Mouse (Mus musculus) lung, adult 2 months (tissue): ENCODE results near the gene Tm4sf20. TPM values are rescaled to one million over a fixed set of nuclear protein-coding genes. Genes with fewer than 3 reads are reported as not detected.

Experiments used
- DNase-seq: peaks from one replicate; pipeline ENCODE4 v3.0.0; 2022
- H3K4me1 ChIP-seq: fragments of 200-500 bp; 2 replicates; pipeline ENCODE4 v1.6.1; 2011; ENCODE audit warnings: low read length; ENCODE audit not compliant: control insufficient read depth, insufficient read depth
- H3K4me3 ChIP-seq: fragments of 200-500 bp; replicated peaks from 2 replicates; pipeline ENCODE3; 2011; ENCODE audit warnings: low read depth, mild to moderate bottlenecking, control low read depth, low read length; ENCODE audit errors: extremely low read depth
- CTCF ChIP-seq: fragments of 200-500 bp; IDR thresholded peaks from 2 replicates; pipeline ENCODE4 v1.5.1; 2011; ENCODE audit warnings: mild to moderate bottlenecking, low read length, control low read depth; ENCODE audit not compliant: insufficient read depth
- POLR2A ChIP-seq: fragments of 200-500 bp; IDR thresholded peaks from 2 replicates; pipeline ENCODE4 v1.6.1; 2011; ENCODE audit warnings: low read depth, mild to moderate bottlenecking, control low read depth, low read length, borderline replicate concordance; ENCODE audit errors: extremely low read depth
- WGBS: fragments of 180-500 bp; shearing (Covaris S2); methylation state at CpG from one replicate; pipeline ENCODE4 v1.1.7; 2018; 5-methylcytosine and 5-hydroxymethylcytosine counted together
- polyA plus RNA-seq: library from polyadenylated mRNA; depleted of rRNA; stranded (reverse); fragments of >200 nt; gene quantifications from 2 replicates; pipeline ENCODE4 v1.2.3, GENCODE M21; 2012; rRNA removed

The Tm4sf20 gene
- 0.36 TPM in 1 of 2 replicates, not detected in the other for polyA plus RNA-seq

DNA sequence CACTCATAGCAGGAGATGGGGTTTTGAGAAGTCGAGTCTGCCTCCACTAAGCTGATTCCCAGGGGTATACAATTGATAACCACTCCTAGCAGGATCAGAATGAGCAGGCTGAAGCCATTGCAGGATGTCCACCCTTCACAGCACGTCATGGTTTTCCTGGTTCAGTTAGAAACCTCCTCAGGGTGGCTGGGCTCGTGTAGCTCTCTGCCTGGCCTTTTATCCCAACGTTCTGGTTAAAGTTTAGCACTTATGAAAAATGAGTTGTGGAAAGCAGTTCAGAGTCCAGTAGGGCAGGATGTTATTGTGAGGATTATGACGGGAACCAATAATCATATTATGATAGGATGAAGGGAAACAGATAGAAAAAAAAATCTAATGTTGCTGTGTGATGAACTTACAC is at the start of gene Tm4sf20:
TSS of gene Tm4sf20 (minus strand) at position 193 of the 400 bp plus-strand sequence.
- no peaks in the 10 kb centered on the region; the same call in 1 of the 2 replicates for H3K4me1 ChIP-seq
- WGBS: 44% methylated on average over 5 of the region's 5 CpGs
- DNase-seq: no peak
- TF ChIP-seq POLR2A (no peak), CTCF (no peak)
- H3K4me3 ChIP-seq: no peak within 1 kb of the TSS

DNA sequence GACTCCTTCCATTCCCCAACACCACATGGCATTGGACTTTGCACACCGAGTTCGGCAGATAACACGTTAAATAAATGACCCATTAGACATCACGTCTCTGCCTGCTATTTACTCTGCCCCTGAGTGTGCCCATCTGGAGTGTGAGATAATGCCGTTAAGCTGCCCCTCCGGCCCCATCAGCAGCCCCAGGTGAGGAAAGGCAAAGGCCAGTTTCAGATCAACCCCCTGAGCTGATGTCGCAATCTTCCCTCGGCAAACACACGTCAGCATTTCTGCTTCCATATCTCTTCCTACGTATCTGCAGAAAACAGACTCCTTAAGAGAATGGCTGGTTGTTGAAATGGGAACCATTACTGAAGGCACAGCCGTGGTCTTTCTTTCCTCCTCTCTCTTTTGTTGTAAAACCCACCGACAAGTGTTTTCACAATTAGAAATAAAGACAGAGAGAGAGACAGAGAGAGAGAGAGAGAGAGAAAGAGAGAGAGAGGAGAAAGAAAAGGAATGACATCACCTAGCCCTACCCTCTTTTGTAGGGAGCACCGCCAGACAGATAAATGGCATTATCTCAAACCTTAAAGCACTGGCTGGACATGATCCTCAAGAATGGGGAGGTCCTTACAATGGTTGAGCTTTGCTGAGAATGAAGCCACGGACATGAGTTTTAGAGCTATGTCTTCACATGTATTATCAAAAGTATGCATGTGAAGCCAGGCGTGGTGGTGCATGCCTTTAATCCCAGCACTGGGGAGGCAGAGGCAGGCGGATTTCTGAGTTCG is 47.9 kb upstream of the Tm4sf20 start:
- Histone ChIP-seq H3K4me3 (peak overlapping the region; percentile 4), H3K4me1 (no peaks in the 10 kb centered on the region; the same call in 1 of the 2 replicates)
- no peak for DNase-seq
- 40% methylated on average over 17 of the region's 17 CpGs for WGBS
- TF ChIP-seq CTCF (no peak), POLR2A (no peak)

DNA sequence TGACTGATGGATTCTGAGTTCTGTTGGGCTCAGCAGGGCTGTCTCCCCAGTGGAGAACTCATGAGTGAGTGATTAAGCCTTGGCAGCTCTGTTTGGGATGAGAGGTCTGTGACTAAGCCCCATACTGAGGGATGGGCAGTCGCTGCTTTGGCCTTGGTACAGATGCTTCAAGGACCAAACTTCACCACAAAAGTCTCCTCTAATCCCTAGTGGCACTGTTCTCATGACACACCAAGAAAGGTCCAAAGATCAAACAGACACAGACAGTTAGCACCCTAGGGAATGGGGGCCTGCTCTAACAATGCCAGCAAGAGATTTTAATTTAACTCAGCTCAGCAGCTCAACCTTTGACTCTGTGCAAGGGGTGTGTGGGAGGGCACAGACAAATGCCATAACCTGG is 43.5 kb upstream of the Tm4sf20 start:
- no peak for DNase-seq
- Histone ChIP-seq H3K4me3 (no peak overlapping the region), H3K4me1 (no peaks in the 10 kb centered on the region; the same call in 1 of the 2 replicates)
- TF ChIP-seq POLR2A (no peak), CTCF (no peak)
- 68% methylated on average over 1 of the region's 1 CpGs for WGBS

DNA sequence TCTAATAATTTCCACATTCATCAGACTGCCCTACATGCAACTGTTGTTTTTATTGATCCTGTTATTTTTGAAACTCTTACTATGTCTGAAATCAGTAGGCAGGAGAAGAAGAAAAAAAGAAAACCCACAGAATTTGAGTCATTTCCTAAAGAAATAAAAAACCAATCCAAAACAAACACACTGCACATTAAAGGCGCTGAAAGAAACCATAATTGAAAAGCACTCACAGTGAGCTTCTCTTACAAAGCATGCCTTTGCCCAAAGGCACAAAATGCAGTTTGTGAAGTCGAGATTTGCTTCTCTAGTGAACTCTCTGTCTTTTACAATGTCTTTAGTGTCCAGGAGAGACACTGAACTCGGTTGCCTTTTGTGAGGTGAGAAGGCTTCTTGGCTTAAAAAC is 40.3 kb upstream of the Tm4sf20 start:
- TF ChIP-seq CTCF: no peak
- no peak for TF ChIP-seq POLR2A
- no peaks in the 10 kb centered on the region for H3K4me1 ChIP-seq
- no peak for DNase-seq
- no peak overlapping the region for H3K4me3 ChIP-seq
- WGBS: 60% methylated on average over 3 of the region's 3 CpGs

DNA sequence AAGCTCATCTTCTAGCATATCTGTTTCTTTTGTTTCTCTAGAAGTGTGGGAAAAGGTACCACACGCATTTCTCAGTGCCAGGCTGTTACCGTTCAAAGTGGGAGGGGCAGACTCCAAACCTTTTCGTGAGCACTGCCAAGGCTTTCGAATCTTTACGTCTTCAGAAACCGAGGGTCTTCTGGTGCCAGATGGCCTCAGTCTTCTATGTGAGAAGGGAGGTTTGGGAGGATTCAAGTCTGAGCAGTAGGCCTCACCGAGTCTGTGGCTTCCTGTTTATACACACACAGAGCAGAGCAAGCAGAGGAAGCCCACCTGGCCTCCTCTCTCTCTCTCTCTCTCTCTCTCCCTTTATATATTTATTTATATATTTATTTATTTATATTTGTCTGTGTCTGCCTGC is 38.9 kb upstream of the Tm4sf20 start:
- no peak overlapping the region for H3K4me3 ChIP-seq
- no peak for DNase-seq
- TF ChIP-seq CTCF: no peak
- TF ChIP-seq POLR2A: no peak
- 63% methylated on average over 7 of the region's 7 CpGs for WGBS
- no peaks in the 10 kb centered on the region for H3K4me1 ChIP-seq

DNA sequence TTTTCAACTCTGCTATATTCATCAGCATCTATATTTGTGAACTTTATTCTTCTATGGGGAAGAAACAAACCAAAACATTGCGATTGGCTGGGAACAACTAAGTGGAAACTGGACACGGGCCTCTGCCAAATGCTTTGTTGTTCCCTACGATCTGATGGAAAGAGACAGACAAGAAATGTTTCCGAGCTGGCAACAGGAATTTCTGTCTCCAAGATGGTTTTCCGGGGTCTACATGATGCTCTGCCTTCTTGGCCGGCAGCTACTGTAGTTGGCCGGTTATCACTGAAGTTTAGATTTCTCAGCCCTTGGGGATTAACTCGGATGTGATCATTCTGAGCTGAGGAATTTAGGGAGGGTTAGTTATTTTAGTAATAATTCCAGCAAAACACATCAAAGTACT is 38.1 kb upstream of the Tm4sf20 start:
- H3K4me1 ChIP-seq: no peaks in the 10 kb centered on the region
- WGBS: 41% methylated on average over 8 of the region's 8 CpGs
- DNase-seq: no peak
- no peak overlapping the region for H3K4me3 ChIP-seq
- TF ChIP-seq POLR2A: no peak
- TF ChIP-seq CTCF: no peak

DNA sequence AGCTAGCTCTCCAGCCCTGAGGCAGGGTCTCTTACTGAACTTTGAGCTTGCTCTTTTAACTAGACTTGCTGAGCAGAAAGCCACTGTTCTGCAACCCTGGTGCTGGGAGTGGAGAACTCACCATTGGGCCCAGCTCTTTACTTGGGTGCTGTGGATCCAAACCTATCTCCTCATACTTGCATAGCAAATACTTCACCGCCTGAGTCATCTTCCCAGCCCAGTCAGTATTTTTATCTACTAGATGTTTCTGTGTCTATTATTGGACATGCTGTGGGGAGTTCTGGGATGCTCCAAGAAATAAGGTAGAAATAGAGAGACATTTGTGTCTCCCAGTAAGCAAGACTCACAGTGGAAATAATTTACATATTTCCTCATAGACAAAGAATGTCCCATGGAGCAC is 35.8 kb upstream of the Tm4sf20 start:
- Histone ChIP-seq H3K4me3 (no peak overlapping the region), H3K4me1 (no peaks in the 10 kb centered on the region)
- TF ChIP-seq POLR2A (no peak), CTCF (no peak)
- no peak for DNase-seq
- WGBS: 94% methylated on average over 1 of the region's 1 CpGs

DNA sequence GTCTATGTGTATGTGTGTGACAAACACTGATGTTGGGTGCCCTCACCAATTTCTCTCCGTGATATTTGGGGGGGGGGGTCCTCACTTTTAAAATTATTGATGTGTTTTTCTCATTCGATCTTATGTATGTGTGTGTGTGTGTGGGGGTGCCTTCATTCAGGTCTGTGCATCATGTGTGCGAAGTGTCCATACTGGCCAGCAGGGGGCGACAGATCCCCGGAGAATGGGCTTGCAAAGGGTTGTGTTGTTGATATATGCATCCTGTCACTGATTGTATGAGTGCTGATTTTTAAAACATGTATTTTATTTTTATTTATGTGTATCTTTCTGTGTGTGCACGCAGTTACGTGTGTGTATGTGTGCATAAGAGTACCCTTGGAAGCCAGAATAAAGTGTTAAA is 35.3 kb upstream of the Tm4sf20 start:
- peak; percentile 49 for TF ChIP-seq CTCF
- TF ChIP-seq POLR2A: no peak
- H3K4me3 ChIP-seq: no peak overlapping the region
- no peak for DNase-seq
- peaks cover 2% of the 10 kb centered on the region; the same call in 1 of the 2 replicates for H3K4me1 ChIP-seq
- WGBS: 80% methylated on average over 7 of the region's 7 CpGs

DNA sequence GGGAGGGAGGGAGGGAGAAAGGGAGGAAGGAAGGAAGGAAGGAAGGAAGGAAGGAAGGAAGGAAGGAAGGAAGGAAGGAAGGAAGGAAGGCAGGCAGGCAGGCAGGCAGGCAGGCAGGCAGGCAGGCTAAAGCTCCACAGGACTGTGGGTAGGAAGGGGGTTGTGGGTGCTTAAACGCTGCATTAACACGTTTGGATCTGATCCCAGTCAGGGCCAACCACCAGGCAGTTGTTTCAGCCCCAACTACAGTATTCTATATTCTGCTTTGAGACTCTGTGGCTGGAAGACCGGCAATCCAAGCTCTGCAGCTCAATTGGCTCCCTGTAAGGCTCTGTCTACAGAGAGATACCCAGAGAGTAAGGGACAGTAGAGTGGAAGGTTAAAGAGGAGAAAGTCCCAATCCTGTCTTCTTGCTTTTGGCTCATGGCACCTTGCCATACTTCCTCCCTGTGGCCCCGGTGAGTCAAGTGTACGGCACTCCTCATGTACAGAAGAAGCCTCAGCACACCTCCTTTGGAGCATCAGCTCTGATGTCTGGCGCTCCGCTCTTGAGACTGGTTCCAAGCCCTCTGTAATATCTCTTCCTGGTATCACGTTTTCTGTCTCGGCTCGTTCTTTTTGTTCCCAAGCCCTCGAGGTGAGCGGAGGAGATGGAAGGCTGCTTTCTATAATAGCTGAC is 33.0 kb upstream of the Tm4sf20 start:
- TF ChIP-seq CTCF (no peak), POLR2A (no peak)
- peaks cover 8% of the 10 kb centered on the region for H3K4me1 ChIP-seq
- WGBS: 75% methylated on average over 12 of the region's 12 CpGs
- H3K4me3 ChIP-seq: no peak overlapping the region
- DNase-seq: no peak
